Mouse (Mus musculus) forebrain, embryonic 13.5 days (tissue): ENCODE results near the gene Plekhn1. TPM values are rescaled to one million over a fixed set of nuclear protein-coding genes. Genes with fewer than 3 reads are reported as not detected.

ENCODE experiments used
- microRNA-seq: library from miRNA; unstranded; fragments of <30 nt; microRNA quantifications from one replicate; pipeline ENCODE4, GENCODE M21; 2016
- polyA plus RNA-seq: library from polyadenylated mRNA; unstranded; fragments of >200 nt; fragmentation: Nextera tagmentation; extraction: Ambion mirVana; gene quantifications from 2 replicates; pipeline ENCODE4 v1.2.1, GENCODE M21; 2015

Plekhn1 gene
- polyA plus RNA-seq, 1 experiment from 2014 or later = 22.4 TPM

Small RNAs within 50 kb of the gene (microRNA-seq; reads per million reads assigned to microRNA genes)
- 3.8 reads per million, percentile 9 among the genes with 10 or more reads in this experiment for gene Mir7658

Other genes starting within 250 kb of the Plekhn1 start
- gene B3galt6, start 242.2 kb downstream of the Plekhn1 start, polyA plus RNA-seq = 21.0 and 21.8 TPM in 2 replicates
- 113 and 118 TPM in 2 replicates for gene Sdf4, start 242.0 kb downstream of the Plekhn1 start, polyA plus RNA-seq
- 0.63 and 1.1 TPM in 2 replicates for gene Tnfrsf4, start 221.0 kb downstream of the Plekhn1 start, polyA plus RNA-seq
- gene Tnfrsf18, start 208.7 kb downstream of the Plekhn1 start, polyA plus RNA-seq = 0.83 and 0.98 TPM in 2 replicates
- not detected in 2 replicates for gene Ttll10, start 175.4 kb downstream of the Plekhn1 start, polyA plus RNA-seq
- gene 9430015G10Rik, start 124.9 kb downstream of the Plekhn1 start, polyA plus RNA-seq = 46.2 and 50.3 TPM in 2 replicates
- 0.81 and 0.87 TPM in 2 replicates for gene Rnf223, start 104.3 kb downstream of the Plekhn1 start, polyA plus RNA-seq
- gene Agrn, start 37.4 kb downstream of the Plekhn1 start, polyA plus RNA-seq = 91.4 and 107 TPM in 2 replicates
- gene Isg15, start 34.0 kb downstream of the Plekhn1 start, polyA plus RNA-seq = 1.3 TPM in 2 replicates
- 6.2 and 7.6 TPM in 2 replicates for gene AW011738, start 31.6 kb downstream of the Plekhn1 start, polyA plus RNA-seq
- gene Perm1, start 19.0 kb downstream of the Plekhn1 start, polyA plus RNA-seq = 1.2 and 1.6 TPM in 2 replicates
- gene Noc2l, start 1.2 kb upstream of the Plekhn1 start, polyA plus RNA-seq = 62.8 and 64.9 TPM in 2 replicates
- 0.85 and 1.5 TPM in 2 replicates for gene Samd11, start 20.8 kb upstream of the Plekhn1 start, polyA plus RNA-seq
- gene Vmn2r-ps159, start 96.2 kb upstream of the Plekhn1 start, polyA plus RNA-seq = not detected in 2 replicates